Mouse (Mus musculus) liver, postnatal 0 days (tissue): Measurements from ENCODE around the gene Wdr95.

Experiments
- CTCF ChIP-seq: sonication (generic); IDR thresholded peaks from 2 replicates; pipeline ENCODE4 v1.5.1; 2016; ENCODE audit warnings: antibody characterized with exemption, low read depth
- EP300 ChIP-seq: IDR thresholded peaks from 2 replicates; pipeline ENCODE4 v1.6.1; 2016; ENCODE audit warnings: antibody characterized with exemption, low read depth, mild to moderate bottlenecking

- TF ChIP-seq CTCF (0 out of 2 replicates have a peak, but pooled peaks have one; percentile 1), EP300 (no peak)
Observed at GRCm38 (mm10) chr5:149588814-149589534, 60.5 kb downstream of the Wdr95 start.
